Mouse (Mus musculus): Measurements from ENCODE around the gene 1700017B05Rik.

Gene 1700017B05Rik

DNA sequence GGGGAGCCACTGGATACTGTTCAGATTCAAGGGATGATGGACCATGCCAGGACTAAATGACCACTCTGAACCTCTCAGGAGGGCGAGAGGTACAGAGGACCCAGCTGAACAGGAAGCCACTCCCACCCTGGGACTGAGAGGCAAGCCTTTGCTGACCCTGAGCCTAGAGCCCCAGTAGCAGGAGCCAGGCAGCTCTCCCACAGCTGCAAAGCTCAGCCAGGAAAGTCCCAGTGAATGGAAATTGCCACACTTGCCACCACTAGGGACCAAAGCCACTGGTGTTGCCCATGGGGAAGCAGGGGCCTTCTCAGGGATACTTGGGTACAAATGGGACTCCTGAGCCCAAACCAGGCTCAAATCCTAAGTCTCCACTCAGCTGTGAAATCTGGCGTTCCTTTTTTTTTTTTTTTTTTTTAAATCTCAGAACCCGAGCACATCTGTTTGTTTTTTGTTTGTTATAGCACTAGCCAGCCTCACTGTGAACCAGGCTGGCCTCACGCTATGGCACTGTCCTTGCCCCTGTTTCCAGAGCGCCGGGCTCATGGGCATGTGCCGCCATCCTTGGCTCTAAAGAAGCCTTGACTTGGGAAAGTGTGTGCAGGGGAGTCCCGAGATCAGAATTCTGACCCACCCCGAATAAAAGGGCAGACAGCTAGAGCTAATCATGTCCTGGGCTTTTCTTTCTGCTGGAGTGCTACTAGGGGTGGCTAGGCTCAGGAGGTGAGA is 9.6 kb upstream of the 1700017B05Rik start:
- no peak for DNase-seq (ENCODE audit: low spot score)

DNA sequence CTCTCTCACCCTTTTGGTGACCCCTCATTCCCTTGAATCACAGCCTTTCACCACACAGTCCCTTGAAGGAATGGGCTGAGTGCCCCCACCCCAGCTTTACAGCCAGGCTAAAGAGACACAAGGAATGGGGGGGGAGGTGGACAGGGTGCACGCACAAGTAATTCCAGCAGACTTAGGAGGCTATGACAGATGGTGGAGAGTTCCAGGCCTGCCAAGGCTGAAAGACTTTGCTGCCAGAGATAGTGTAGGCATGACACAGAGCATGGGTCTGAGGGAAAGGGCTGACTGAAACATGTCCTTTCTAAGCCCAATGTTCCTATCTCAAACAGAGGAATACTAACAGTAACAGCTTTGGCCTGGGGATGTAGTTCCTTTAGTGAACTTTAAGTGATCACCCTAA is 8.7 kb upstream of the 1700017B05Rik start:
- no peak for DNase-seq (ENCODE audit: low spot score)

DNA sequence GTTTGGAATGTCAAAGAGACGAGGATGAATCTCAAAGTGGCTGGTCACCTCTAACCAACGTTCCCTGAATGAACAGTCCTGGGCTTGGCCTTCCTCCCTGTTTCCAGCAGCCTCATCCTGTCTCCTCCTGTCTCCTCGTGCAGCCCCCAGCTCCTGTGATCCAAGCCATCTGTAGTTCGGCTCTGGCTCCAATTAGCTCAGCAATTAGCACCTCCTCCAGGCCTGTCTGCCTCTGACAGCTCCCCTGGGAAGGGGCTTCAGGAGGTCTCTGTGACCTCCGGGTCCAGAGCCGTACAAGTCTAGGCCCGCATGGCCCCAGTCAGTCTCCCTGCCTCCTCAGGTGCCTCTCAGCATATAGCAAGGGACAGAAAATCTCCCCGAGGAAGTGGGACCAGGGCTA is 8.0 kb upstream of the 1700017B05Rik start:
- no peak for DNase-seq (ENCODE audit: low spot score)

DNA sequence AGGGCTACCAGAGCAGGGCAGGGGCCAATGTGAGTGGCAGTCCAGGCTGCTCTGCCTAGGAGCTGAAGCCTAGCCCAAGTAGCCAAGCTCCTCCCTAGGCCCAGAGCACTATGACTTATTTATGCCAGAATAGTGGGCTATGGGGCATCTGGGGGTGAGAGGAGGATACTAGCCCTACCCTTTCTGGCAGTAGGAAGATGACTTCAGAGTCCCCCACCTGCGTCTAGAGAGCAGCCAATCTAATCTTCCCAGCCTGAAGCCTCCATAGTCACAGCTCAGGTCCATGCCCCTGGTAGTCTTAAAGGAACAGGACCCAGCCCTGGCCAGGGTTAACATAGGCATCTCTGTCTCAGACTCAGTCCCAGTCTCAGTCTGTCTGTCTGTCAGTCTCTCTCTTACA is 7.0 kb upstream of the 1700017B05Rik start:
- no peak for DNase-seq (ENCODE audit: low spot score)

DNA sequence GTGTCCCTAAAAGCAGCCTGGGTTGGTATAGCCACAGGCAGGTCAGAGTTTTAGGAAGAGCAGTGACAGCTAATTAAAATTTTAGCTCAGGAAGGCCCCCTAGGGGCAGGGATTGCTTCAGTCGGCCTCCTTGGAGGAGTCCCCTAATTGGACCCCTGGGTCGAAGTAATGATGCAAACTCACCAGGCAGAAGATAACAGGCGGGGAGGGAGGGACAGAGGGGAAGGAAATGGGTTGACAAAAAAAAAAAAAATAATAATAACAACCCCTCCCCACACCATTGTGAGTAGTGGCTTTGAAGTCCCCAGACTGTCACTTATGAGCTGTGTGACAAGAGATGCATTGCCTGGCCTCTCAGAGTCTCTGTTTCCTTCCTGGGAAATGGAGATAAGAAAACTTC is 6.2 kb upstream of the 1700017B05Rik start:
- no peak for DNase-seq (ENCODE audit: low spot score)

DNA sequence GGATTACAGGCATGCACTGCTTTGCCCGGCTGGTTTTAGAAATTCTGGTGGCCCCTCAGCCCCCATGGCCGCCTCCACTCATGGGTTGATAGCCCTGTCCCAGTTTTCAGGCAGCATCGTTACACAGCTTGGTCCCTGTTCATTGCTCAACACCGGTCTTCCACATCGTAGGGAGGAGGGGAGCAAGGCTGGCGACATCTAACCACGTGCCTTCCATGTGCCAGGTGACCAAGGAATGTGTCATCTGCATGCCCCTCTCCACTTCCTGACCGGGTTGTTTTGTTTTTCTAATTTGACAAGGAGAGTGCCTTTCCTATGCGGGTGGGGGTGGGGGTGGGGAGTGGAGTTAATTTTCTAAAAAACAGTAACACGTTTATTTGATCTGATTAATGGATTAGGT is 5.7 kb upstream of the 1700017B05Rik start:
- DNase-seq (ENCODE audit: low spot score), result no peak

DNA sequence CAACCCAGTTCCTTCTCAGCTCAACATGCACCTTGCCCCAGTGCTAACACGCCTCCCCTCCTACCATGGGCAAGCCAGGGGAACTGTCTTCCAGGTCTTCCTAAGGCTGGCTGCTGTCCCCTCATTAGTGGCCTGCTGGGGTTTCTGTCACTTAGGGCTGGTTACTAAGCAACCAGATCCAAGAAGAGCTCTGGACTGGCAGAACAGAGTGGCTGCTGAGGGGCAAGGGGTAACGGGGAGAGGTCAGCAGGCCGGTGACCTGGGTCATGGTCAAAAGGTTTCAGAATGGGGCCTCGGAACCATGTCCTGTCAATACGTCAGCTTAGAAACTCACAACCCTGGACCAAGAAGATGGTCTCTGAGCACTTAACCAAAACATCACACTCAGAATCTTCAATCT is 5.0 kb upstream of the 1700017B05Rik start:
- no peak for DNase-seq (ENCODE audit: low spot score)

DNA sequence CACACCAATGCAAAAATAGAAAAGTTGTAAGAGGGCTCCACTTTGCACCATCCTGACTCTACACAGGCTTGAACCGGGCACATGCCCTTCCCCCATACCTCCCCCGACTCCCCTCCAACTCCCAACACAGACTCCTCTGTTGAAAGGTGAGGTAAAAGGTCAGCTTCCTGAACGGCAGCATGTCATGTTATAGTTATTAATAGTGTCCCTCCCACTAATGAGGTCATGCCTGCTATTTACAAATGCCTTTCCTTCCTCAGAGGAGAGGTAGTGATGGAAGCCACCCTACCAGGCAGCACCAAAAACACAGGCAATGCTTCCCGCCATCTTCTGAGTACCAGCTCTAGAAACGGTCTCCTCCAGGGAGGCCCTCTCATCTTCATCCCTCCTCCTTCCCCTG is 2.7 kb upstream of the 1700017B05Rik start:
- no peak for DNase-seq (ENCODE audit: low spot score)

DNA sequence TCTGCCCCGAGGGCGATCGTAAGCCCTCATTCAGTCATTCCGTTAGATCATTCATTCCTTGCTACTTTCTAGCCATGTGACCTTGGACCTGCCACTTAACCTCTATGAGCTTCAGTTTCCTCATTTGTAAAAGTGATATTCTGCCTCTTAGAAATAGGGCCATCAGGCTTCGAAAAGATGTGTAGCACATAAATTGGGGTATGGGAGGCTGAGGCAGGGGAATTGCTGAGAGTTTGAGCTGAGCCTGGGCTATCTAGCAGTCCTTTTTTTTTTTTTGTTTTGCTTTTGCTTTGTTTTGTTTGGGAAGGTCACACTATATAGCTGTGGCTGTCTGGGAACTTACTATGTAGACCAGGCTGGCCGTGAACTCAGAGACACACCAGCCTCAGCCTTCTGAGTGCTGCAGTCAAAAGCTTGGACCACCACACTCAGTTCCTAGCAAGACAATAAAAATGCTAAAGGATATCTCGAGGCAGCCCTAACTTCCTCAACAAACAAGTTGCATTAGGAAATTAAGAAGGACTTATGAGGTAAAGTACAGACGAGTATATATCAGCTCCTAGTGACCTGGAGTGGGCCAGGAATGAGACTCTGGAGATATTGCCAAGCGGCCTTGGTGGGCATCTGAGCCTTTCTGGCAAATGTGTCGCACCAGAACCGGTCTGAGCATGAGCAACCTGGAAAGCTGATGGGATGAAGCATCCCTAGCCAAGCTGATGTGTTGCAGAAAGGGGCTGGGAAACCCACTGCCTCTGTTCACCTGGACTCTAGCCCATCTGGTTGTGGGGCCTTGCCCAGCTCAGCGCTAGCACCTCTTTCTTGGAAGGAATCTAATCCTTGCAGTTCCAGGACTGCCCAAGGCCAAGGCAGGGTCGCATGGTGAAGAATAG is 628 bp upstream of the 1700017B05Rik start:
- no peak for DNase-seq (ENCODE audit: low spot score)

DNA sequence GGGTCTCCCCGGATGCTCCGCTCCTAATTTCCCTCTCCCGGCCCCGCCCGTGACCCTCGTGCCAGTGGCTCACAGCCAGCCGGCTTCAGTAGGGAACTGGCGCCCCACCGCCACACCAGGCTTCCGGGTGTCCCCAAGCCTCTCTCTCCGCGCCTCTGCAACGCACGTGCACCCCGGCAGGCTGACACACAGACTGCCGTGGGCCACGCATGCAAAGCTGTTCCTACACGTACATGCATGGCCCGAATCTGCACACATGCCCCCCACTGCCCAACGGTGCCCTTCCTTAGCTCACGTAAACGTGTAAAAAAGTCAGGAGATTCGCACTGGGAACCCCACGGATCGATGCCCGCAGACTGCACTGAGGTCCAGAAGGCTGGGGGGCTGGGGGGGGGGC is 898 bp downstream of the 1700017B05Rik start:
- DNase-seq (ENCODE audit: low spot score), result peak; percentile 70

DNA sequence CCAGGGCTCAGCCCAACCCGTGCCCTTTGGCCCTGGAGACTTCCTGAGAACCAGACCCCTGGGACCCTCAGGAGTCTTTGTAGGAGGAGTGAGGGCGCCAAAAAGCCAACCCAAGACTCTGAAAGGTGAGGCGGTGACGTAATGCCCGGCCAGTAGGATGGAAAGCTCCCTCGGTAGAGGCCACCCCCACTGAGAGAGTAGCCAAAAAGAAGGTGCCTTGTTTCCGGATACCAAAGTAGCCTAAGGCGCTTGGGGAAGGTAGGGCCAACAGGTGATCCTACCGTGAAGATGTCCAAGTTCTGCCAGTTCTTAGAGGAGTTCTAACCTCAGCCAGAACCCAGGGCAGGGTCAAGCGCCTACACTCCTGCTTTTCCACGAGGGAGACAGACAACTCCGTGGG is 1.5 kb downstream of the 1700017B05Rik start:
- DNase-seq (ENCODE audit: low spot score), result no peak

DNA sequence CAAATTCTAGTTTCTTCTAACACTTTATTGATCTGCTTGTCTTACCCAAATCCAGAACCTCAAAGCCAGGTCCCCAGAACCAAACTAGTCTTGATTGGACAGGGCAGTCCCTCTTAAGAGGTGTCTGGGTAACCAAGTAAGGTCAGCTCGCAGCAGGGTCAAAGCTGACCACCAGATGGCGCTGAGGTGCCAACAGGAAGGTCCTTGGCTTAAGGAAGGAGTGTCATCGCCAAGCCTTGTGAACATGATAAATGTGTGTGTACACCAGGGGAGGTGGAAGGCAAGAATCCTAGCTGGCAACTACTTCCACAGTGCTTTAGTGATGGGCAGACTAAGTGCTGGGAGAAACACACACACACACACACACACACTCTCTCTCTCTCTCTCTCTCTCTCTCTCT is 2.7 kb downstream of the 1700017B05Rik start:
- DNase-seq (ENCODE audit: low spot score), result peak; percentile 89

DNA sequence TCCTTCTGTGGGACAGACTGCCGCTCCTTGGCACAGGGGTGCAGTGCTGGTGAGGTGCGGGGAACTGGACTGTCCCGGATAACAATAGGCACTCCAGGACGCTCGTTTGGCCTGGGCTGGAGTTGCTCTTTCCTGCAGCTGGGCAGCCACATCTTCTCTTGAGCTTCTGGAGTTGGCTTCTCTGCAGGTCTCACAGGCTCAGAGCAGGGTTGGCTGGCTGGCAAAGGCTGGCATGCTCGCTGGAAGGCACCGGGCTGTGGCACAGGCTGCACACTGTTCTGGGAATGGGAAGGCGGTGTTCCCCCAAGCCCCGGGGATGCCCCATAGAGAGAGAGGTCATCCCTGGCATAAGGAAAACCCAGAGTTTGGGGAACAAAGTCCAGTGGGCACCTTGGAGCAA is 4.8 kb downstream of the 1700017B05Rik start:
- no peak for DNase-seq (ENCODE audit: low spot score)

DNA sequence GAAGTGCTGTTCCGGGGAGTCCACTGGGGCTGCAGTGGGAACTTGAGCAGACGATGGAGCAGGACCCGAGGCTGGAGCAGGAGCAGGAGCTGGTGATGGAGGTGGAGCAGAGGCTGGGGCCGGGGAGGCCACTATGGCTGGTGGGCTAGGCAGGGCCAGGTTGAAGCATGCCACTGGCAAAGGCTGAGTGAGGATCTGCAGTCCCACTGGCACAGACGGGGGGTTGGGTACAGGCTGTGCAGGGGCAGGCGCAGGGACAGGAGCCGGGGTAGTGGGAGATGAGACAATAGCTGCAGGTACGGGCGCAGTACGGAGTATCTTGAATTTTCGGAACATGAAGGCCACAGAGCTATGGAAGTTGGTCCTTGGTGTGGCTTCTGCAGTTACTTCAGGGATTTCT is 5.6 kb downstream of the 1700017B05Rik start:
- DNase-seq (ENCODE audit: low spot score), result no peak

DNA sequence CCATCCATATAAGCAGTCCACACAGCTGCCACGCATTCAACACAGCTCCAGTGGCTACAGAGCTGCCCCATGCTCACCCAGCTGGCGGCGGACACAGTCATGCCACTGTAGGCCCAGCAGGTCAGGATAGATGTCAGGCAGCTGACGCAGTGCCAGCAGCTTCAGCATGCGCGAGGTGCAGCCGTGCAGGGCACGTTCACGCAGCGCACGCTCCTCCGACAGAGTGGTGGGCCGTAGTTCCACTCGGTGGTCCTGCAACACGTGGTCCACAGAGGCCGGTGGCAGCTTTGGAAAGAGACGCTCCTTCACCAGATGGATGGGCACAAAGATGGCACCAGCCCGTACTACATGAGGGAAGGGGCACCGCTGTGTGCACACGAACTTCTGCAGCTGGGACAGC is 6.1 kb downstream of the 1700017B05Rik start:
- no peak for DNase-seq (ENCODE audit: low spot score)

DNA sequence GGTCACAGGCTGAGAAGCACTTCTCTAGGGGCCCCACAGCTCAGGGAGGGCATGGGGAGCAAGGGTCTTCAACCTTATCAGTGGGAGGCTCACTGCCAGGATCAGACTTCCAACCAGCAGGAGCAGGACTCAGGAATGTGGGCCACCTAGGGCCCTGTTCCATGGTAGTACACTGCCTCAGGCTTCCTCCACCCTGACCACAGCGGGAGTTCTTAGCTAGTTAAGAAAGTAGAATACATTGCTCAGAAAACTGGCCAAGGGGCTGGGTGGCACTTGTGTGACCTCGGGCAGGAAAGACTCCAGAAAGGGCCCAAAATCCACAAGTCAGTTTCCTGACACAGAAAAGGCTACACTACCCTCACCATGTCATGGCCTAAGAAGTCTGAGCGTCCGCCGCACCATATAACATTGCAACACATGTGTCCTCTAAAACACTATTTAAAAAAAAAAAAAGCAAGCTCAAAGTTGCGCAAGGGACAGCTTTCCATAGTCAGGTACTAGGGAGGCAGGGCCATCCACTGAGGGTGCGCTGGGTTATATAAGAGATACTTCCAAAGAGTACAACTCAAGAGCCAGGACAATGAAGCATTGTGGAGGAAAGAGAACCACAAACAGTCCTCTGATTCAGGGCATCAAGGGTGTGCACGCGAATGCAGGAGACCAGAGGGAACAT is 7.5 kb downstream of the 1700017B05Rik start:
- DNase-seq (ENCODE audit: low spot score), result no peak

DNA sequence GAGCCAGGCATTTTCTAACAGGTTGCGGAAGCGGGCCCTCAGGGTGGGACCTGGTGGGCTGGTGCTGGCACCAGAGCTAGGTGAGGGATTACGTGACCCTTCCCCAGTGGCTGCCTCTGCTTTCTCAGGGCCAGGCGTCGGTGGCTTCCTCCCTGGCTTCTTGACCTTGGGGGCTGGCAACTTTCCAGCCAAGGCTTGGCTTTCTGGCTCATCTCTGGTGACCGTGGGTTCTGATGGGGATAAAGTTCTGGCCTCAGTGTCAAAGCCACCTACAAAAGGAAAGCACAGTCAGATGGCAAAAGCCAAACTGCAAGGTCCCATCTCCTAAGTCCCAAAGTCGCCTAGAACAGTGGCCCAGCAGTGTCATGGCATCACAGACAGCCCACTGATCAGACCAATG is 8.4 kb downstream of the 1700017B05Rik start:
- DNase-seq (ENCODE audit: low spot score), result peak; percentile 60

DNA sequence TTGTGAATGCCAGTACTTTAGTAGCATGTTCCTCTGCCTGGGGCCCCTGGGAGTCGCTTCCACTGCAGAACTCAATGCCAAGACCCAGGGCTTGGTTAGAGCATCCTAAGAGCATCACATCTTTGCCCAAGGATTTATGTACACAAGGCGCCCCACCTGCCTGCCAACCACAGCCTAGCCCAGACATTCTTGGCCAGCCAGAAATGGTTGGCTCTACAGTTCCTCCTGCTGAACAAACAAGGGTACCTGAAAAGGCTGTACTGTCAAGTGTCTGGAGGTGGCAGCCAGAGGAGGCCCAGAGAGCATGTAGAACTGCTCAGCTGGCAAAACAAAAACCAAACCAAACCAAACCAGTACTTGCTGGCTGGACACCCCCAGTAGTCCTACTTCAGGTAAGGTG is 11.3 kb downstream of the 1700017B05Rik start:
- no peak for DNase-seq (ENCODE audit: low spot score)

DNA sequence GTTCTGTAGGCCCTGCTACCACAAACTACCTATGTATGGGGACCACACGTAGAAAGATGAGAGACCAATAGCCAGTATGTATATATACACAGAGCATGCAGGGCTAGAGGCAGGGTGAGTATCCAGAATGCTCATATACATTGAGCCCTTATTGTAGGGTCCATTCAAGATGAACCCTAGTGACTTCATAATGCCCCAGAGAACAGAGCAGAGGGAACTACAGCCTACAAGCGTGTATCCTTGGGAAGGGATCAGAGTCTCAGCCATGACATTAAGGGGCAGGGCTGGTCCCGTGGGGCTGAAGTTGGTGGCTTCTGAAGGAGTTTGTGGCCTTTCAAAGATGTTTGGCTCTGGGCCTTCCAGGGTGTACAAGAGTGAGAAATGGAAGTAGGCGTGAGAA is 12.4 kb downstream of the 1700017B05Rik start:
- no peak for DNase-seq (ENCODE audit: low spot score)

DNA sequence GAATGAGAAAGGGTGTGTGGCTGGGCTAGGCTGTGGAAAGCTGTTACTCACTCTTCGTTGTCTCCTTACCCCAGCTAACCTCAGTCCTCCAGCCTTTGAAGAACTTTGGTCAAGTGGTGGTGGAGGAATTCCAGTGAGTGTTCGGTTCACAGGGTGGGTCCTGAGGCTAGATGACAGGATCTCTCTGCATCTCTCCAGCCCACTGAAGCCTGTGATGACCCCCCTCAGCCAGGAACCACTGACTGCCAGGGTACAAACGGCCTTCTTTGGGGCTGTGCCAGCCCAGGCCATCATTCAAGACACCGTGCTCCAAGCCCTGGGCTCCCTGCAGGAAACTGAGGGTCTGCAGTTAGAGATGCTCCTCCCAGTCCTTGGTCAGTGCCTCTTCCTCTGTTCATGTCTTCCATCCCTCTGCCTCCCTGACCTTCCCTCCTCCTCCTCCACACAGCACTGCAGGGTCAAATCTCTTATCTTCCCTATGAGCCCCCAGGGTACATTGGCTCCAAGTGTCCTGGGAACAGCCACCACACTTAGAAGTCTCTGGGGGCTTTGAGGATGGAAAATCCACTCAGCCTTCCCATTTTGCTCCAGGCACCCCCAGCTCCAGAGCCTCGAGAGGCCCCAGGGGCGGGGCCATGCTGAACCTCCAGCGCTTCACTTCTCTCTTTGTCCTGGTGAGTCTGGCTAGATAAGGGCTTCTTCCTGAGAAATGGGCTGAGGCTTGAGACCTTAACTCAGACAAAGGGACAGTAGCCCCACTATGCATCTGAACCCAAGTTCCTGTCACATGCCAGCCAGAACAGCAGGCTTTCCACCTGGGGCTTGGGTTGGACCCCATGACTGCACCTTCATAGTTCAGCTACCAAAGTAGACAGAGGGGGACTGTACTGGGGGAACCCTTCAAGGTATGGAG is 14.1 kb downstream of the 1700017B05Rik start:
- DNase-seq (ENCODE audit: low spot score), result no peak

DNA sequence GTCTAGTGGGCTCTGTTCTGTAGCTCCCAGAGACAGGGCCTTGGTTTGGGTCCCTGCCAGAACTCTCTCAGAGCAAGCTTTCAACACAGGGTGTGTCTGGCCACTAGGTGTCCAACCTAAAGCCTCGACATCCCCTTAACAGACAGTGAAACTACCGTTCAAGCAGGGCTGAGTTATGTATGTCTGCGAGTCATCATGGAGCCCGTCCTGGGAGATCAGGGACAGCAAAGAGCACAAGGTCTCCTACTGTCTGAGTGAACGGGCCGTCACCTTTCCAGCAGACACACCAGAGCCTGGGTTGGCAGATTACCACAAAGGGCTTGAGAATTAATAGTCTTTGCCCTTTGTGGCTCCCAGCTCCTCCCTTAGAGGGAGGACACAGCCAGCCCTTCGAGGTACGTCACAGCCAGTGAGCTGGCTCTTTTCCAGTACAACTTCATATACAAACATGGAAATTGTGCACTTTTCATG is 15.2 kb downstream of the 1700017B05Rik start:
- no peak for DNase-seq (ENCODE audit: low spot score)

DNA sequence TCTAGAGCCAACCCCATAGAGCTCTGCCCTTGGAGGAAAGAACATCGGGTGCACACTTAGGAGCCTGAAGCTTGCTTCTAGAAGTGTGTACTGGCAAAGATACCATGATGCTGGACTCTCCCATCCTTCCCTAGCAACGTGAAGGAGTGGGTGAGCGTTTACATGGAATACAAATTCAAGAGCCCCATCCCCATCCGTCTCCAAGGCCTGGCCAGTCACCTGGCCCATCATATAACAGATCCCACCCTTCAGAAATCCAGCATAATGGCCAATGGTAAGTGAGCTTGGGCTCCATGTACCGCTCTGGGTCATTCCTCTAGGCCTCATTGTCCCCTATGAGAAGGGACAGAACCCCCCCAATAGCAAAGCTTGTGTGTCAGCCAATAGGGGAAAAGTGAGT is 15.9 kb downstream of the 1700017B05Rik start:
- no peak for DNase-seq (ENCODE audit: low spot score)
